In genomic region chr14:77273721-77274120, GRCm38 (mm10) we compare ENCODE assay signal across 20 mouse cellular contexts.
DNase-seq lines count a peak whose midpoint lies in the region; ATAC-seq lines count a peak whose summit lies in the region.
"Had no signal": no experiment of that assay in that cellular context is flagged by ENCODE, and none has a peak within 500 bp of the region (broad histone marks: within the 10 kb centered on the region; RNA-seq: fewer than 3 reads in every experiment).

No protein-coding gene starts in this region.

- no peaks in the 10 kb centered on the region for H3K4me1 ChIP-seq in heart, embryonic 12.5 days (replicated peaks)
- H3K4me1 ChIP-seq in hindbrain, embryonic 12.5 days = peaks cover 15% of the 10 kb centered on the region
- H3K4me1 ChIP-seq in midbrain, embryonic 15.5 days = peaks cover 17% of the 10 kb centered on the region
- no peaks in the 10 kb centered on the region for H3K4me1 ChIP-seq in liver, embryonic 11.5 days (replicated peaks; ENCODE audit: control insufficient read depth, insufficient read depth, low read length)
- no peaks in the 10 kb centered on the region for H3K4me1 ChIP-seq in kidney, embryonic 16.5 days (ENCODE audit: insufficient read depth, low read length)
- H3K4me1 ChIP-seq: liver, embryonic 12.5 days; lung, embryonic 15.5 days had no signal

- ATAC-seq in heart, embryonic 12.5 days (ENCODE audit: insufficient number of reproducible peaks, low FRiP score) = no peak
- ATAC-seq in hindbrain, embryonic 12.5 days (ENCODE audit: low FRiP score) = peak; percentile 70
- no peak; the same call in 1 of the 2 replicates for ATAC-seq in midbrain, embryonic 15.5 days (replicated peaks)
- no peak for ATAC-seq in liver, embryonic 11.5 days (replicated peaks; ENCODE audit: low FRiP score)
- no peak for ATAC-seq in kidney, embryonic 16.5 days (ENCODE audit: low FRiP score, low TSS enrichment)
- ATAC-seq: intestine, embryonic 16.5 days; liver, embryonic 12.5 days had no signal

- no peak overlapping the region for H3K27ac ChIP-seq in heart, embryonic 12.5 days (ENCODE audit: poor library complexity, severe bottlenecking)
- H3K27ac ChIP-seq in hindbrain, embryonic 12.5 days = peak overlapping the region; percentile 73
- H3K27ac ChIP-seq in midbrain, embryonic 15.5 days = peak overlapping the region; percentile 0; the same call in 1 of the 2 replicates
- H3K27ac ChIP-seq in liver, embryonic 11.5 days (ENCODE audit: low read depth, low read length) = no peak overlapping the region
- no peak overlapping the region for H3K27ac ChIP-seq in kidney, embryonic 16.5 days (ENCODE audit: low read length)
- H3K27ac ChIP-seq: kidney, postnatal 0 days; layer of hippocampus, adult 2 months; limb, embryonic 10.5 days; liver, embryonic 12.5 days; lung, embryonic 15.5 days had no signal

- peak; percentile 24 for DNase-seq in heart, adult 11 months
- peak; percentile 19 for DNase-seq in embryo, embryonic 11 days
- no peak for DNase-seq in cerebellum, adult 11-12 months
- DNase-seq in liver, embryonic 11.5 days (ENCODE audit: low spot score) = no peak
- DNase-seq: adrenal gland, adult 8-10 months; cerebellum, adult 18-20 months; gastrocnemius, postnatal 36 days; right cerebral cortex, postnatal 25 days; thymus, postnatal 25 days had no signal

- no peak overlapping the region for H3K4me2 ChIP-seq in heart, embryonic 12.5 days
- H3K4me2 ChIP-seq in hindbrain, embryonic 12.5 days (replicated peaks) = no peak overlapping the region
- H3K4me2 ChIP-seq in midbrain, embryonic 15.5 days = no peak overlapping the region
- no peak overlapping the region for H3K4me2 ChIP-seq in liver, embryonic 11.5 days
- no peak overlapping the region for H3K4me2 ChIP-seq in kidney, embryonic 16.5 days (replicated peaks; ENCODE audit: low read depth, low read length)
- H3K4me2 ChIP-seq: heart, embryonic 11.5 days; liver, embryonic 12.5 days; lung, embryonic 15.5 days had no signal

- H3K9ac ChIP-seq in heart, embryonic 12.5 days = no peak overlapping the region
- H3K9ac ChIP-seq in hindbrain, embryonic 12.5 days = no peak overlapping the region
- H3K9ac ChIP-seq in midbrain, embryonic 15.5 days = no peak overlapping the region
- H3K9ac ChIP-seq in liver, embryonic 11.5 days (ENCODE audit: low read depth, low read length) = no peak overlapping the region
- no peak overlapping the region for H3K9ac ChIP-seq in kidney, embryonic 16.5 days (replicated peaks; ENCODE audit: low read length)
- H3K9ac ChIP-seq: liver, embryonic 12.5 days; lung, embryonic 15.5 days had no signal

- no peak overlapping the region for H3K4me3 ChIP-seq in heart, embryonic 12.5 days
- no peak overlapping the region for H3K4me3 ChIP-seq in hindbrain, embryonic 12.5 days
- H3K4me3 ChIP-seq in midbrain, embryonic 15.5 days = no peak overlapping the region
- H3K4me3 ChIP-seq in liver, embryonic 11.5 days (ENCODE audit: low read depth, low read length) = no peak overlapping the region
- no peak overlapping the region for H3K4me3 ChIP-seq in kidney, embryonic 16.5 days (ENCODE audit: low read length)
- H3K4me3 ChIP-seq: layer of hippocampus, adult 2 months; limb, embryonic 10.5 days; liver, embryonic 12.5 days; lung, embryonic 15.5 days had no signal

- WGBS in heart, embryonic 12.5 days = 72% methylated on average over 6 of the region's 6 CpGs
- 60% methylated on average over 6 of the region's 6 CpGs for WGBS in hindbrain, embryonic 12.5 days
- WGBS in midbrain, embryonic 15.5 days = 66% methylated on average over 6 of the region's 6 CpGs
- 61% methylated on average over 6 of the region's 6 CpGs for WGBS in liver, embryonic 11.5 days
- WGBS in kidney, embryonic 16.5 days = 54% methylated on average over 6 of the region's 6 CpGs

- H3K27me3 ChIP-seq in heart, embryonic 12.5 days (replicated peaks) = no peaks in the 10 kb centered on the region
- no peaks in the 10 kb centered on the region for H3K27me3 ChIP-seq in hindbrain, embryonic 12.5 days
- H3K27me3 ChIP-seq in midbrain, embryonic 15.5 days (replicated peaks) = no peaks in the 10 kb centered on the region
- no peaks in the 10 kb centered on the region for H3K27me3 ChIP-seq in liver, embryonic 11.5 days (replicated peaks; ENCODE audit: control insufficient read depth, insufficient read depth, low read length)
- no peaks in the 10 kb centered on the region for H3K27me3 ChIP-seq in kidney, embryonic 16.5 days (ENCODE audit: insufficient read depth, low read length)
- H3K27me3 ChIP-seq: liver, embryonic 12.5 days; lung, embryonic 15.5 days had no signal

- no peaks in the 10 kb centered on the region for H3K9me3 ChIP-seq in heart, embryonic 12.5 days (replicated peaks)
- H3K9me3 ChIP-seq in hindbrain, embryonic 12.5 days (replicated peaks) = no peaks in the 10 kb centered on the region
- H3K9me3 ChIP-seq in midbrain, embryonic 15.5 days = no peaks in the 10 kb centered on the region
- no peaks in the 10 kb centered on the region for H3K9me3 ChIP-seq in liver, embryonic 11.5 days (ENCODE audit: control insufficient read depth, low read length)
- no peaks in the 10 kb centered on the region for H3K9me3 ChIP-seq in kidney, embryonic 16.5 days (ENCODE audit: low read length)
- H3K9me3 ChIP-seq: limb, embryonic 10.5 days; liver, embryonic 12.5 days; lung, embryonic 15.5 days had no signal

- no peaks in the 10 kb centered on the region for H3K36me3 ChIP-seq in heart, embryonic 12.5 days
- no peaks in the 10 kb centered on the region for H3K36me3 ChIP-seq in hindbrain, embryonic 12.5 days
- no peaks in the 10 kb centered on the region for H3K36me3 ChIP-seq in midbrain, embryonic 15.5 days (replicated peaks)
- no peaks in the 10 kb centered on the region for H3K36me3 ChIP-seq in liver, embryonic 11.5 days (ENCODE audit: control insufficient read depth, insufficient read depth, low read length)
- no peaks in the 10 kb centered on the region for H3K36me3 ChIP-seq in kidney, embryonic 16.5 days (ENCODE audit: insufficient read depth, low read length)
- H3K36me3 ChIP-seq: limb, embryonic 10.5 days; liver, embryonic 12.5 days; lung, embryonic 15.5 days had no signal

Comparison
In these comparisons a context has a peak if more than half of its experiments do, and no peak if none do; other contexts are left out.
1. DNase-seq: peak in heart, adult 11 months (single experiment) and embryo, embryonic 11 days (single experiment); none in cerebellum, adult 11-12 months (single experiment) and liver, embryonic 11.5 days (single experiment).
2. H3K27ac ChIP-seq: peak in hindbrain, embryonic 12.5 days (single experiment) and midbrain, embryonic 15.5 days (single experiment); none in heart, embryonic 12.5 days (single experiment), liver, embryonic 11.5 days (single experiment) and kidney, embryonic 16.5 days (single experiment).